Mouse (Mus musculus) monocyte, adult 5-6 weeks (primary cell): ENCODE data around the gene Rer1. TPM values are rescaled to one million over a fixed set of nuclear protein-coding genes. Genes with fewer than 3 reads are reported as not detected.
"Not testable (repeated sequence)": the region's sequence is repeated elsewhere in the genome, so short reads cannot be mapped to it uniquely, and the experiment has no call there.

Experiments
- ATAC-seq: fragments of 153-309, 156-312 bp; replicated peaks from 2 replicates; pipeline ENCODE4 v1.8.0; 2017; ENCODE audit warnings: mild to moderate bottlenecking; ENCODE audit not compliant: low TSS enrichment, insufficient number of reproducible peaks, severe bottlenecking, poor library complexity, low FRiP score
- total RNA-seq: library from RNA; stranded (forward); fragments of 200-1000, 200-491, 200-594 nt; gene quantifications from 3 replicates; pipeline ENCODE4 v1.2.3, GENCODE M21; 2017

The Rer1 gene
- total RNA-seq, 1 experiment from 2014 or later: 111 TPM

DNA sequence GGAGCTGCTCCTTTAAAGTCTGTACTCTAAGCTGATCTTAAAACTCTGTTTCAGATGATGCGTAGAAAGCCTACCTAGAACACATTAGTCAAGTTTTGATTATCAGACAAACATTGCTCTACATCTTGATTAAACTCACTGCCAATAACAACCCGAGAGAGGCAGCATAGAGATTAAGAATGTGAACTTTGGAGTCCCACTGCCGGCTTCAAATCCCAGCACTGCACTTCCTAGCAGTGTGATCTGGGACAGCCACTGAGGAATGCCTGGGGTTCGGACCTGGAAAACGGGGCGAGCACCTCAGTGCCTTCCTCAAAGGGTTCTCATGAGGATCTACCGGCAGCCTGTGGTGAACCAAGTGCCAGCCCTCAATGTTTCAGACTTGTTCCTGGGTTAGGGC is 1.8 kb downstream of the Rer1 start:
- no peak for ATAC-seq

GRCm38 (mm10) chr4:155083553-155083952 is 2.6 kb downstream of the Rer1 start:
- no peak for ATAC-seq

DNA sequence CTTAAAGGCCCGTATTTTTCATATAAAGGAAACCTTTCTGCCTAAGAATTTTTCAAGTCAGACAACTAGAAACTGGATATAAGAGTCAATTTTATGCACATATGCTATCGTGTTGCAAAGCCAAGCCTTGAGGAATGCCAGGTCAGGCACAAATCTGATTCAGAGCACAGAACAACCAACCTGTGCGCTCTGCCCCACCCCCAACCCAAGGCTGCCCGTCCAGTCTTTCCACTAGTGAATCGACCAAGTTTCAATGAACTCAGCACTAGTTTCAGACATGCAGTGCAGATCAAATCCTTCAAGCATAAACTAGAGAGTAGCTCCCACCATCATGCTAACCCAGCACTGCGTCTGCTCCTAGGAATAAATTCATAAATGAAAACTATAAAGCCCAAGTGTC is 6.5 kb downstream of the Rer1 start:
- no peak for ATAC-seq

- not testable (repeated sequence) for ATAC-seq
Measured at GRCm38 (mm10) chr4:155078808-155079207, 7.4 kb downstream of the Rer1 start.

- no peak for ATAC-seq
Measured at GRCm38 (mm10) chr4:155076677-155077076, 9.5 kb downstream of the Rer1 start.

- no peak for ATAC-seq
Measured at GRCm38 (mm10) chr4:155075813-155076212, 10.4 kb downstream of the Rer1 start.

- no peak for ATAC-seq
Measured at GRCm38 (mm10) chr4:155075137-155075536, 11.0 kb downstream of the Rer1 start.

GRCm38 (mm10) chr4:155074418-155074817 is 11.8 kb downstream of the Rer1 start:
- no peak for ATAC-seq

DNA sequence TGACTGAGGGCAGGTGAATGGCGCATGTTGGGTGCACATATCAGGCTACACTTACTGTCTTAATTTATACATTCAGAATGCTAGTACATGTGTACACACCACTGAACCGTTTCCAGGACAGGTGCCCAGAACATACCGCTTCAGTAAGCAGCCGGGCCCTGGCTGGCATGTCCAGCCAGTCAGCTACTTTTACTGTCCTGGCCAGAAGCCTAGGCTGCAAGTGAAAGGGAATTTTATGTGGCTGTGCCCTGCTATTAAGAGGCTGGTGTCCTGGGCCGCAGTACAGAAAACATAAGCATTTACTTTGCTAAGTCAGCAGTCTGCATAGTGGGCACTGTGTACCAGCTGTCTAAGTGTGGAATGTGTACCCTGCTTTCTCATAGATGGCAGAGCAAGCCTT is 15.3 kb downstream of the Rer1 start:
- no peak for ATAC-seq

DNA sequence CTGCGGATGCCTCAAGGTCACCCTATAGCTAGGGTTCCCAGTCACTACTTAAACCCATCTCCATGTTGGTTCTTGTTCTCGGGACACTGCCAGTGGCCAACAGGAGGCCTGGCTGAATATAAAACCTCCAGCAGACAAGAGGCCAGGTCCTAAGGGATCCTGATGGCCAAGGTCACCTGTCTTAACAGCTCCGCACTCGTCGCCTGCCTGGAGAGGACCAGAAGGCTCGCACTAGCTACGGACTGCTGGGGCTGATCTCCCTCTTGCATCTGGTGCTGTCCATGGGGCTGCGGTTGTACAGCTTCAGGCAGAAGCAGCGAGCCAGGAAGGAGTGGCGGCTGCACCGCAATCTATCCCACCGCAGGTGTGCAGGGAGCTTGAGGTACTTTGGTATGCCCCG is 16.0 kb downstream of the Rer1 start:
- ATAC-seq: no peak

GRCm38 (mm10) chr4:155069191-155069590 is 17.0 kb downstream of the Rer1 start:
- no peak for ATAC-seq

- ATAC-seq: no peak
Measured at GRCm38 (mm10) chr4:155068357-155068972, 17.7 kb downstream of the Rer1 start.

- ATAC-seq: peak; percentile 90
Measured at GRCm38 (mm10) chr4:155066834-155067522, 19.2 kb downstream of the Rer1 start, which contains the start of gene Pex10. TSS of gene Pex10 (plus strand) at chr4:155067016.

DNA sequence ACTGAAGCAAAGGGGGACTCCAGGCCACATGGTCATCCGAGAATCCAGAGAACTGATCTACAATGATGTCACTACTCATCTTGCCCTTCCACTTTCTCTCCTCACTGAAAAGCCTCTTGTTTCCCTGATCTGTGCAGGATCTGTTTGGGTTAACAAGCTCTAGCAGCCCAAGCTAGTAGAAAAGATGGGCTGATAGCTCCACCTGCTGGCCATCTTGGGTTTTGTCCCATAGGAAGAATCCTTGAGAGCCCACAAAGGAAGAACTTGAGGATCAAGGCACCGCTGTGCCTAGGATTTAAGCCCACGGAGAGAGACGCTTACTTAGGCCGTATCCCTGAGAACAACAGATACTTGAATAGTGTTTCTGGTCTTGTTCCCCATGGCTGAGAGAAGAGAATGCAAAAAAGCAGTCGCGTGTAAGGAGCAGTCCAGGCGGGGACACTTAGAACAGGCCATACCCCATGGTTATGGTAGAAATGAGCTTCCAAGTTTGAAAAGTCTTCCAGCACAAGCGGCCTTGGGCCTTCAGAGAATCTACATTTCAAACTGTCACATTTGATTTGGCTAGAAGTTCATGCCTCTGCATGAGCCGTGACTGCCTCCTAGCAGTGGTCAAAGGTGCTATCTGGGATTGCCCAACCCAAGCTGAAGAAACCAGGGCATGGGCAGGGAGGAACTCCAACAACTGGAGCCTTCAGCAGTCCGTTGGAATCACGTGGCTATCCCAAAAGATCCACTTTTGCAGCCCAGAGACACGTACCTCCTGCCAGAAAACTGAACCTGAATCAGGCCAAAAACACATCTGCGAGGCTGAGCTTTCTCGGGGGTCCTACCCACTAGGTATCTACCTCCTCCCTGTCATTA is 20.0 kb downstream of the Rer1 start:
- peak; percentile 29; the same call in 1 of the 2 replicates for ATAC-seq

- ATAC-seq: no peak
Measured at GRCm38 (mm10) chr4:155064474-155064873, 21.7 kb downstream of the Rer1 start.

DNA sequence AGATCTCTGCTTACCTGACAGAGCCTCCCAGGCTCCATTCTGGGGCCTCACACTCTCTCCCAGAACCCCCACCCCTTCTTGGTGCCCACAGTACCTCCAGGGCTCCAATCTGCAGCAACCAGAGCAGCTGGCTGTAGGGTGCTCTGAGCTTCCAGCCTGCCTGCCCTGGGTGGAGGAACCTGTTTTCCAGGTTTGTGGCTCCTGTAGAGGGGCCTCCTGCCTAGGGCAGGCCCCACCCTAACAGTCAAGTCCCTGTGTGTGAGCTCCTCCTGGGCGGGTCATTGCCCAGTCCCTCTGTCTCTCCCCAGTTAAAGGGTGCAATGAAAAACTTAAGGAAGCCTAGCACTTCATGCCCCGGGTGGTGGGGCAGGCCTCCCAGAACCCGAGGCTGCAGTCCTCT is 22.3 kb downstream of the Rer1 start:
- ATAC-seq: no peak

DNA sequence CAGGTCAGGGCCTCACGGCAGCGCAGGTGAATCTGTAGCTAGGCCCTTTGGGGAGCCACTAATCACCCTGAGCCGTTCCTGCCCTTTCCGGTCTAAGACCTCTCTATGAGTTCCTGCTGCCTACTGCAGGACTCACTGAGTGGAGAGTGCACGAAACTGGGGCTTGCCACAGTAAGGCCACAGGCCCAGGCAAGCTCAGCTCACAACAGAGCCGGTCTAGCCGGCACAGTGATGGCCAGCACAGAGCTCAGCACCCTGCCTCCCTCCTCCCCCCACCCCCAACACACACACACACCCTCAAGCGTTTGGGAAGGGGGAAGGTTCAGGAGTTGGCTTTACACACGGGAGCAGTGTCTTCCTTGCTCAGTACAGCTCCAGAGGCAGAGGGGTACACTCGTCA is 27.9 kb downstream of the Rer1 start:
- ATAC-seq: no peak

GRCm38 (mm10) chr4:155056724-155057123 is 29.5 kb downstream of the Rer1 start, which contains the start of gene Plch2:
TSS of gene Plch2 (minus strand) at chr4:155056784.
- no peak for ATAC-seq

- no peak for ATAC-seq
Measured at GRCm38 (mm10) chr4:155050116-155050515, 36.1 kb downstream of the Rer1 start.
